Mouse (Mus musculus): ENCODE measurements around the gene Slco2a1. TPM values are rescaled to one million over a fixed set of nuclear protein-coding genes. Genes with fewer than 3 reads are reported as not detected.

Gene Slco2a1
- total and polyA plus RNA-seq, 3 experiments = 0.14 TPM; not detected in 2

GRCm38 (mm10) chr9:103114901-103115300, 126.4 kb downstream of the Slco2a1 start:
- Histone ChIP-seq H3K4me1 (ENCODE audit: control insufficient read depth in 1 of 2, insufficient read depth in 2 of 2) (peaks cover 0 to 2% of the 10 kb centered on the region in 2 experiments; a peak in 1 of 4 replicates), H3K4me3 (replicated peaks in 1 of 3; ENCODE audit: low read depth in 2 of 3, low read length in 2 of 3, poor library complexity in 1 of 3) (no peak overlapping the region), H3K27ac (ENCODE audit: insufficient read depth, low read depth) (no peak overlapping the region), H3K9me3 (replicated peaks; ENCODE audit: low read length) (no peaks in the 10 kb centered on the region), H3K36me3 (replicated peaks in 1 of 2; ENCODE audit: control insufficient read depth in 1 of 2, insufficient read depth in 1 of 2, low read length in 1 of 2) (no peaks in the 10 kb centered on the region), H3K79me2 (replicated peaks; ENCODE audit: control insufficient read depth, extremely low read depth, insufficient read depth, poor library complexity, severe bottlenecking) (no peaks in the 10 kb centered on the region), H3K9ac (ENCODE audit: insufficient read depth, low read depth) (no peak overlapping the region), H3K4me2 (ENCODE audit: insufficient read depth, low read depth, poor library complexity, severe bottlenecking) (no peak overlapping the region), H3K27me3 (replicated peaks) (peaks cover 32% of the 10 kb centered on the region)
- in situ Hi-C loops (cut with MboI; ENCODE audit: low pct_ligation_motif_present, low pct_unique_long_range_greater_than_20kb, low sequenced_read_pairs) = no loop called here
- dilution Hi-C loops (cut with MboI; ENCODE audit: extremely low pct_ligation_motif_present, extremely low pct_unique_long_range_greater_than_20kb, low sequenced_read_pairs) = no loop called here
- no peak for TF ChIP-seq RAD21 (IDR thresholded peaks at IDR 0.05; ENCODE audit: low read depth, low read length)
- TF ChIP-seq USF1 (IDR thresholded peaks at IDR 0.05; ENCODE audit: low read depth, low read length) = no peak
- no peak for TF ChIP-seq RCOR1 (conservative IDR thresholded peaks at IDR 0.05; ENCODE audit: low read depth, low read length)
- no peak for TF ChIP-seq JUND (conservative IDR thresholded peaks at IDR 0.05; ENCODE audit: low read depth, low read length)
- TF ChIP-seq ETS1 (conservative IDR thresholded peaks at IDR 0.05; ENCODE audit: low read depth, low read length) = no peak
- no peak for DNase-seq (ENCODE audit: extremely low read depth)

- TF ChIP-seq ZKSCAN1 (IDR thresholded peaks at IDR 0.05; ENCODE audit: borderline replicate concordance, low read depth, low read length) = no peak
- no peak for TF ChIP-seq ZNF384 (IDR thresholded peaks at IDR 0.05; ENCODE audit: low read depth, low read length)
- no peak for TF ChIP-seq MAX (IDR thresholded peaks at IDR 0.05; ENCODE audit: low read length)
- TF ChIP-seq NELFE (IDR thresholded peaks at IDR 0.05; ENCODE audit: low read depth, low read length) = no peak
- TF ChIP-seq MEF2A (IDR thresholded peaks at IDR 0.05; ENCODE audit: borderline replicate concordance, low read depth, low read length) = no peak
- no peak for TF ChIP-seq TBP (conservative IDR thresholded peaks at IDR 0.05; ENCODE audit: low read depth, low read length)
- no peak for TF ChIP-seq UBTF (IDR thresholded peaks at IDR 0.05; ENCODE audit: low read depth, low read length)
- TF ChIP-seq CHD1 (IDR thresholded peaks at IDR 0.05; ENCODE audit: low read depth, low read length) = no peak
- TF ChIP-seq POLR2AphosphoS2 (IDR thresholded peaks at IDR 0.05; ENCODE audit: low read depth, low read length) = no peak
- no peak for TF ChIP-seq GABPA (IDR thresholded peaks at IDR 0.05; ENCODE audit: insufficient replicate concordance, low read depth, low read length)
- no peak for TF ChIP-seq ZC3H11A (IDR thresholded peaks at IDR 0.05; ENCODE audit: low read depth, low read length)
- TF ChIP-seq ZMIZ1 (IDR thresholded peaks at IDR 0.05; ENCODE audit: low read depth, low read length) = no peak
- DNase-seq (ENCODE audit: extremely low read depth) = no peak
- Histone ChIP-seq H3K4me1 (ENCODE audit: control insufficient read depth in 1 of 2, insufficient read depth in 2 of 2) (peaks cover 0 to 2% of the 10 kb centered on the region in 2 experiments; a peak in 1 of 4 replicates), H3K4me2 (ENCODE audit: insufficient read depth, low read depth, poor library complexity, severe bottlenecking) (no peak overlapping the region), H3K9me3 (replicated peaks; ENCODE audit: low read length) (no peaks in the 10 kb centered on the region), H3K27me3 (replicated peaks) (peaks cover 20% of the 10 kb centered on the region), H3K79me2 (replicated peaks; ENCODE audit: control insufficient read depth, extremely low read depth, insufficient read depth, poor library complexity, severe bottlenecking) (no peaks in the 10 kb centered on the region), H3K36me3 (replicated peaks in 1 of 2; ENCODE audit: control insufficient read depth in 1 of 2, insufficient read depth in 1 of 2, low read length in 1 of 2) (no peaks in the 10 kb centered on the region), H3K9ac (ENCODE audit: insufficient read depth, low read depth) (no peak overlapping the region), H3K4me3 (replicated peaks in 1 of 3; ENCODE audit: low read depth in 2 of 3, low read length in 2 of 3, poor library complexity in 1 of 3) (no peak overlapping the region), H3K27ac (ENCODE audit: insufficient read depth, low read depth) (no peak overlapping the region)
- in situ Hi-C loops (cut with MboI; ENCODE audit: low pct_ligation_motif_present, low pct_unique_long_range_greater_than_20kb, low sequenced_read_pairs) (no loop called here), dilution Hi-C loops (cut with MboI; ENCODE audit: extremely low pct_ligation_motif_present, extremely low pct_unique_long_range_greater_than_20kb, low sequenced_read_pairs) (no loop called here)
Observed at GRCm38 (mm10) chr9:103116941-103117340, 128.4 kb downstream of the Slco2a1 start.

Data from CH12.LX (cell line).